Mouse (Mus musculus) MEL (cell line): Measurements from ENCODE around the gene Rbm47.

Experiments
- CHD2 ChIP-seq: IDR thresholded peaks from 2 replicates; pipeline ENCODE4 v1.6.1; 2011; ENCODE audit warnings: low read length, improper control_type of control experiment
- CTCF ChIP-seq, 3 experiments: IDR thresholded peaks in 2 of 3; conservative IDR thresholded peaks in 1 of 3; 2 replicates each; pipeline ENCODE4 v1.5.1; 2011 to 2012; ENCODE audit warnings: low read length in 3 of 3, low read depth in 2 of 3, mild to moderate bottlenecking in 2 of 3, improper control_type of control experiment in 1 of 3, inconsistent platforms in 1 of 3, mixed read lengths in 1 of 3, moderate library complexity in 1 of 3; ENCODE audit not compliant: control insufficient read depth in 1 of 3, insufficient read depth in 1 of 3, poor library complexity in 1 of 3, severe bottlenecking in 1 of 3
- ETS1 ChIP-seq: IDR thresholded peaks from 2 replicates; pipeline ENCODE4 v1.6.1; 2012; ENCODE audit warnings: low read depth, mild to moderate bottlenecking, inconsistent platforms, low read length, improper control_type of control experiment, moderate library complexity
- GATA1 ChIP-seq: IDR thresholded peaks from 2 replicates; pipeline ENCODE4 v1.6.1; 2011; ENCODE audit warnings: low read depth, low read length, improper control_type of control experiment
- MAFK ChIP-seq: IDR thresholded peaks from 2 replicates; pipeline ENCODE4 v1.6.1; 2011; ENCODE audit warnings: low read depth, mild to moderate bottlenecking, low read length, improper control_type of control experiment, borderline replicate concordance
- MAZ ChIP-seq: IDR thresholded peaks from 2 replicates; pipeline ENCODE4 v1.6.1; 2012; ENCODE audit warnings: low read depth, mild to moderate bottlenecking, inconsistent platforms, low read length, improper control_type of control experiment
- POLR2A ChIP-seq, 2 experiments: IDR thresholded peaks; 2 replicates each; pipeline ENCODE4 v1.6.1; 2011 to 2012; ENCODE audit warnings: low read length in 2 of 2, mild to moderate bottlenecking in 2 of 2, control low read depth in 1 of 2, improper control_type of control experiment in 1 of 2, low read depth in 1 of 2, moderate library complexity in 1 of 2; ENCODE audit not compliant: control insufficient read depth in 1 of 2, insufficient read depth in 1 of 2, poor library complexity in 1 of 2
- POLR2AphosphoS2 ChIP-seq: IDR thresholded peaks from 2 replicates; pipeline ENCODE4 v1.6.1; 2011; ENCODE audit warnings: low read length, improper control_type of control experiment
- RCOR1 ChIP-seq: IDR thresholded peaks from 2 replicates; pipeline ENCODE4 v1.6.1; 2012; ENCODE audit warnings: low read depth, mild to moderate bottlenecking, inconsistent platforms, low read length, improper control_type of control experiment
- TCF12 ChIP-seq: IDR thresholded peaks from 2 replicates; pipeline ENCODE4 v1.6.1; 2014; ENCODE audit warnings: low read depth, mild to moderate bottlenecking, inconsistent platforms, low read length, improper control_type of control experiment, moderate library complexity
- USF2 ChIP-seq, 2 experiments: IDR thresholded peaks; 2 replicates each; pipeline ENCODE4 v1.6.1; 2011 to 2012; ENCODE audit warnings: improper control_type of control experiment in 2 of 2, low read length in 2 of 2, borderline replicate concordance in 1 of 2, inconsistent platforms in 1 of 2, low read depth in 1 of 2, mild to moderate bottlenecking in 1 of 2; ENCODE audit not compliant: insufficient read depth in 1 of 2
- ZC3H11A ChIP-seq: IDR thresholded peaks from 2 replicates; pipeline ENCODE4 v1.6.1; 2012; ENCODE audit warnings: low read depth, mild to moderate bottlenecking, inconsistent platforms, low read length, improper control_type of control experiment
- ZKSCAN1 ChIP-seq: IDR thresholded peaks from 2 replicates; pipeline ENCODE4 v1.6.1; 2012; ENCODE audit warnings: low read depth, mild to moderate bottlenecking, inconsistent platforms, low read length, improper control_type of control experiment, moderate library complexity
- ZNF384 ChIP-seq: IDR thresholded peaks from 2 replicates; pipeline ENCODE4 v1.6.1; 2012; ENCODE audit warnings: low read depth, mild to moderate bottlenecking, inconsistent platforms, low read length, improper control_type of control experiment

DNA sequence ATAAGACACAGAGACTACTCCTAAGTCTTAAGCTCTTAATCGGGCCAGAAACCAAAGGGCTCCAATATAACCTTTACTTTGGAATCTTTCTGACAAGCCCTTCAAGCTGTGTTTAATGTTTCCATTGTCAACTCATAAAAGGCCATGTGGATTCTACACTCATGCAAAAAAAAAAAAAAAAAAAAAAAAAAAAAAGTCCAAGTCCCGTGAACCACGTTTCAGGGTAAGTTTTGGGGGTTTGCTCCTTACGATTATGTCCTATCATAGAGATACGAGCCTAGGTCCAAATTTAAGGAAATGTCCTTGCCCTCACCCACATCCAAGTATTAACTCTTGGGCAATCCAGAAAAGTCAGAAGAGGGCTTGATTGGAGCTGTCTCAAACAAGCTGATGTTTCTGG is 27.3 kb downstream of the Rbm47 start:
- TF ChIP-seq GATA1 (no peak), CTCF (IDR thresholded peaks at IDR 0.05 in 2 of 3, conservative IDR thresholded peaks at IDR 0.05 in 1 of 3; ENCODE audit: control insufficient read depth in 1 of 3, insufficient read depth in 1 of 3, low read depth in 2 of 3, low read length in 3 of 3, poor library complexity in 1 of 3, severe bottlenecking in 1 of 3) (no peak), RCOR1 (no peak), ZC3H11A (no peak), USF2 (IDR thresholded peaks at IDR 0.05; ENCODE audit: borderline replicate concordance in 1 of 2, insufficient read depth in 1 of 2, low read depth in 1 of 2, low read length in 2 of 2) (no peak), ZNF384 (no peak), ZKSCAN1 (no peak), MAZ (no peak), TCF12 (no peak), POLR2AphosphoS2 (no peak), ETS1 (no peak), CHD2 (no peak), MAFK (no peak), POLR2A (IDR thresholded peaks at IDR 0.05; ENCODE audit: control insufficient read depth in 1 of 2, insufficient read depth in 1 of 2, low read depth in 1 of 2, low read length in 2 of 2, poor library complexity in 1 of 2) (no peak)
